Mouse (Mus musculus): ENCODE data around the gene Edn1. TPM values are rescaled to one million over a fixed set of nuclear protein-coding genes. Genes with fewer than 3 reads are reported as not detected.

Edn1 gene
- total RNA-seq, 4 experiments from 2014 or later = 1.9 to 3.9 (median 2.8) TPM

- no peak for DNase-seq (ENCODE audit: low spot score in 2 of 2)
Measured at GRCm38 (mm10) chr13:42315628-42316027, 14.4 kb downstream of the Edn1 start.

GRCm38 (mm10) chr13:42317808-42318207 is 16.5 kb downstream of the Edn1 start:
- no peak for DNase-seq (ENCODE audit: low spot score in 2 of 2)

- no peak for DNase-seq (ENCODE audit: low spot score in 2 of 2)
Measured at GRCm38 (mm10) chr13:42328576-42328975, 27.3 kb downstream of the Edn1 start.

- no peak for DNase-seq (ENCODE audit: low spot score in 2 of 2)
Measured at GRCm38 (mm10) chr13:42331104-42331503, 29.8 kb downstream of the Edn1 start.

- DNase-seq (ENCODE audit: low spot score in 2 of 2) = no peak
Measured at GRCm38 (mm10) chr13:42334981-42335380, 33.7 kb downstream of the Edn1 start.

GRCm38 (mm10) chr13:42336414-42336813 is 35.1 kb downstream of the Edn1 start:
- DNase-seq (ENCODE audit: low spot score in 2 of 2) = no peak

- no peak for DNase-seq (ENCODE audit: low spot score in 2 of 2)
Measured at GRCm38 (mm10) chr13:42337072-42337471, 35.8 kb downstream of the Edn1 start.

- no peak for DNase-seq (ENCODE audit: low spot score in 2 of 2)
Measured at GRCm38 (mm10) chr13:42339466-42339865, 38.2 kb downstream of the Edn1 start.

- DNase-seq (ENCODE audit: low spot score in 2 of 2) = no peak
Measured at GRCm38 (mm10) chr13:42341871-42342532, 40.7 kb downstream of the Edn1 start.

- DNase-seq (ENCODE audit: low spot score in 2 of 2) = no peak
Measured at GRCm38 (mm10) chr13:42345439-42345838, 44.2 kb downstream of the Edn1 start.

GRCm38 (mm10) chr13:42346414-42346813 is 45.1 kb downstream of the Edn1 start:
- no peak for DNase-seq (ENCODE audit: low spot score in 2 of 2)

- DNase-seq (ENCODE audit: low spot score in 2 of 2) = no peak
Measured at GRCm38 (mm10) chr13:42351675-42352074, 50.4 kb downstream of the Edn1 start.

Other genes with a start within 250 kb of the Edn1 start
- 10 to 100 TPM; 47.6 to 60.6 (median 51.3) TPM for gene Hivep1, start 249.5 kb upstream of the Edn1 start, total RNA-seq (2022)